Mouse (Mus musculus) spleen, postnatal 4 days (tissue): ENCODE measurements around the gene Rbfox3.

ENCODE experiments used
- DNase-seq, 2 experiments: peaks; one replicate each; pipeline ENCODE4 v3.0.0; 2022; ENCODE audit warnings: low spot score in 2 of 2

Rbfox3 gene

GRCm38 (mm10) chr11:118476396-118477373 lies 434.7 kb downstream of the Rbfox3 start, which contains the start of gene Engase:
TSS of gene Engase (plus strand) at chr11:118476829.
- DNase-seq: peak; percentile 93 to 95

GRCm38 (mm10) chr11:118475496-118476083 lies 435.8 kb downstream of the Rbfox3 start:
- peak in 1 of 2 experiments; percentile 60 for DNase-seq

GRCm38 (mm10) chr11:118473842-118474500 lies 437.4 kb downstream of the Rbfox3 start:
- no peak for DNase-seq

- DNase-seq: no peak
Observed at GRCm38 (mm10) chr11:118473161-118473560, 438.2 kb downstream of the Rbfox3 start.

GRCm38 (mm10) chr11:118471676-118472075 lies 439.7 kb downstream of the Rbfox3 start:
- peak in 1 of 2 experiments; percentile 59 for DNase-seq

- DNase-seq: peak in 1 of 2 experiments; percentile 60
Observed at GRCm38 (mm10) chr11:118470234-118470966, 441.0 kb downstream of the Rbfox3 start.

- DNase-seq: no peak
Observed at GRCm38 (mm10) chr11:118469509-118470160, 441.8 kb downstream of the Rbfox3 start.

- DNase-seq: no peak
Observed at GRCm38 (mm10) chr11:118467441-118468035, 443.9 kb downstream of the Rbfox3 start.

- no peak for DNase-seq
Observed at GRCm38 (mm10) chr11:118460280-118460679, 451.1 kb downstream of the Rbfox3 start.

- DNase-seq: no peak
Observed at GRCm38 (mm10) chr11:118459536-118459935, 451.9 kb downstream of the Rbfox3 start.

GRCm38 (mm10) chr11:118459051-118459450 lies 452.3 kb downstream of the Rbfox3 start:
- DNase-seq: no peak

GRCm38 (mm10) chr11:118456937-118457336 lies 454.5 kb downstream of the Rbfox3 start:
- DNase-seq: no peak

- DNase-seq: no peak
Observed at GRCm38 (mm10) chr11:118455788-118456187, 455.6 kb downstream of the Rbfox3 start.

GRCm38 (mm10) chr11:118453886-118454671 lies 457.3 kb downstream of the Rbfox3 start:
- no peak for DNase-seq

GRCm38 (mm10) chr11:118452955-118453354 lies 458.4 kb downstream of the Rbfox3 start:
- no peak for DNase-seq

GRCm38 (mm10) chr11:118451211-118451610 lies 460.2 kb downstream of the Rbfox3 start:
- no peak for DNase-seq

GRCm38 (mm10) chr11:118448385-118448784 lies 463.0 kb downstream of the Rbfox3 start:
- DNase-seq: no peak

GRCm38 (mm10) chr11:118447346-118447745 lies 464.1 kb downstream of the Rbfox3 start:
- no peak for DNase-seq

- DNase-seq: peak; percentile 52 to 82
Observed at GRCm38 (mm10) chr11:118445843-118446242, 465.6 kb downstream of the Rbfox3 start.
